Mouse (Mus musculus): ENCODE measurements at regions not wholly inside any gene's neighbourhood (a gene's known extent, or its start where the extent isn't known, plus 50 kb on each side); places are given as distances from the start of the nearest gene placed in this dataset.

DNA sequence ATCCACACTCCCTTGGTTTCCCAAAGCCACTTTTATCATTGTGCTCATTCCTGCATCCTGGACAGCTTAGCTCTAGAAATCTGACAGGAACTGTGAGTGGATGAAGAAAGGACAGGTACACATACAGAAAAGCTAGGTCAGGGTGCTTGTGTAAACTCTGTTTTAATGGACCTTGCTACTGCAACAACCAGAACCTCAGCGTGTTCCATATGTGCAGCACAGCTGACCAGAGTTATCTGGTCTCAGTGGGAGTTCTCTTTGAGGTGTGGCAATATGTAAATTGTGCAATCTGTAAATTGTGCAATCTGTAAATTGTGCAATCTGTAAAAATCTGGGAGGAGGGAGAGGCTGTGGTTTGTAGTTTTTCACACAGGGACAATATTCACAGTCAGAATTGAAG, 282.4 kb upstream of the Ptprd start:
- WGBS, result 88% methylated on average over 1 of the region's 1 CpGs
- no peak for ATAC-seq (replicated peaks)
- no peak overlapping the region for H3K27ac ChIP-seq (replicated peaks)
- no peak overlapping the region for H3K9ac ChIP-seq (replicated peaks)
- no peaks in the 10 kb centered on the region for H3K36me3 ChIP-seq
- H3K4me3 ChIP-seq, result no peak overlapping the region
- H3K4me1 ChIP-seq, result no peaks in the 10 kb centered on the region
- H3K27me3 ChIP-seq, result no peaks in the 10 kb centered on the region
- no peaks in the 10 kb centered on the region for H3K9me3 ChIP-seq
- H3K4me2 ChIP-seq (replicated peaks), result no peak overlapping the region

DNA sequence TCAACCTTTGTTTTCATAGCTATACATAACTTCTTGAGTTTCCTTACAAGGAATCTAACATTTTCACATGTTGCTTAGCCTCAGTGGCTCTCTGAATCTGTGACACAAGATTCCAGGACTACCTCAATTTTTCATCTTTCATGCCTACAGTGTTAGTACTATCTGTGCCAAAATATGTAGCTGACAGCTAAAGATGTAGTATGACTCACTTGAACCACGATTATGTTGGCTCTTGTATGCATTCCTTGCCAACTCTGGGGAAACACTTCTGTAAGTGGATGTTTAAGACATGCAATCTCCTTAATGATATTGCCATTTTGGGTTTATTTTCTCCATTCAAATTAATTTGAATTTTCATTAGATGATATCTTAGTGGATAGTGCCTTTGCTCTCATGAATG, 254.8 kb upstream of the Ptprd start:
- H3K4me3 ChIP-seq, result no peak overlapping the region
- no peak overlapping the region for H3K27ac ChIP-seq (replicated peaks)
- no peaks in the 10 kb centered on the region for H3K27me3 ChIP-seq
- ATAC-seq (replicated peaks), result no peak
- WGBS, result 58% methylated on average over 1 of the region's 1 CpGs
- no peaks in the 10 kb centered on the region for H3K9me3 ChIP-seq
- no peak overlapping the region for H3K9ac ChIP-seq (replicated peaks)
- no peaks in the 10 kb centered on the region for H3K36me3 ChIP-seq
- no peak overlapping the region for H3K4me2 ChIP-seq (replicated peaks)
- H3K4me1 ChIP-seq, result no peaks in the 10 kb centered on the region

DNA sequence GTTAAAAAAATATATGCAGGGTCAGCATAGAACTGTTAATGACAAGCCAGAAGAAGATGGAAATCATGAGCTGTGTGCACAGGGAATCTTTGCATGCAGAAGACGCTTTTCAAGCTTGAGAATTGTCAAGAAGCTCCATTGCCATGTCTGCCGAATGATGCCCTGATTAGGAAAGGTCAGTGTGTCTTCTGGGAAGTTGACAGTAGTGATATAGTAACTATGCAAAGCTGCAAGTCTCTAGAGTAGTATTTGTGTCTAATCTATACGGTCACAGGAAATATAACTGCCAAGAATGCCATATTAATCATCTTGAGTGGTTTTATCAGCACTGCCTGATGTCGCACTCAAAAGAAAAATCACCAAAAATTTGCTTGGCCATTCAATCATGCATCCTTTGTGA, 244.5 kb upstream of the Ptprd start:
- Histone ChIP-seq H3K4me3 (no peak overlapping the region), H3K9me3 (no peaks in the 10 kb centered on the region), H3K36me3 (no peaks in the 10 kb centered on the region), H3K27me3 (no peaks in the 10 kb centered on the region), H3K4me1 (no peaks in the 10 kb centered on the region), H3K9ac (replicated peaks) (no peak overlapping the region), H3K27ac (replicated peaks) (no peak overlapping the region), H3K4me2 (replicated peaks) (no peak overlapping the region)
- ATAC-seq (replicated peaks), result no peak
- 86% methylated on average over 4 of the region's 4 CpGs for WGBS

DNA sequence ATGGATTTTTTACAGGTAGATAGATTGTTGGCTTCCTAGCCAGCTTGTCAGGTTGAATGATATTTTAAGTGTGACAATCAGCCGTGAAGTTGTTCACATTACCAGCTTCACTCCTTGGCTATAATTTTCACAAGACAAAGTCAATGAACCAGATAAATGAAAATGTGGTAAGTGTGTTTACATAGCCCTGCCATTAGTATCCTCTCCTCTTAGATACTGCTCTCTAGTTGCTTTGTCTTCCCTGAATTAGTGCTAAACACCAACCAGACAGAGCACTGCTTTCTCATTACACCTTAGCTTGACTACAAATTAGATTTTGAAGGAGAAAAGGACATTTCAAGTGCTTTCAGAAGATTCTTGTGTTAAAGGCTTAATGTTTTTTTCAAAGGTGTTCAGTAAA, 205.4 kb upstream of the Ptprd start:
- Histone ChIP-seq H3K27ac (replicated peaks) (no peak overlapping the region), H3K9me3 (no peaks in the 10 kb centered on the region), H3K4me1 (peaks cover 6% of the 10 kb centered on the region; the same call in 1 of the 2 replicates), H3K36me3 (no peaks in the 10 kb centered on the region), H3K4me3 (no peak overlapping the region), H3K9ac (replicated peaks) (no peak overlapping the region), H3K4me2 (replicated peaks) (no peak overlapping the region), H3K27me3 (no peaks in the 10 kb centered on the region)
- ATAC-seq (replicated peaks), result no peak
- 49% methylated on average over 1 of the region's 1 CpGs for WGBS

DNA sequence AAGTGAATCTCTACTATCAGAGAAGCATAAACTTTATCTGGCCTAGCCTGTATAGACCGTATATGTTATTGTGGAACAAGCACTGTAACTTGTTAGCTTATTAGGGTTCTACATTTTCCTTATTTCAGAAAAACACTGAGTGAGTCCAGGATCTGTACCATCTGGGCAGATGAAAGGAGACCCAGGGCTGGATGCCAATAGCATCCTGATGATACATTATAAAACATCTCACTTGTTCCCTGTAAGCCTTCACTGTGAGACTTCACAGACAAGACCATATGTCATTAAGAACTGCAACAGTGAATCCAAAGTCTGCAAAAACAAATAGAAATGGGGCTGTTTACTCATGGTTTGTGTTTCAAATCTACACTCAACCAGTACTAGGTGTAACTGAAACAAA, 177.6 kb upstream of the Ptprd start:
- WGBS, result 80% methylated on average over 1 of the region's 1 CpGs
- Histone ChIP-seq H3K4me1 (no peaks in the 10 kb centered on the region), H3K36me3 (no peaks in the 10 kb centered on the region), H3K4me3 (no peak overlapping the region), H3K9ac (replicated peaks) (no peak overlapping the region), H3K4me2 (replicated peaks) (no peak overlapping the region), H3K9me3 (no peaks in the 10 kb centered on the region), H3K27ac (replicated peaks) (no peak overlapping the region), H3K27me3 (no peaks in the 10 kb centered on the region)
- 0 out of 2 replicates have a peak, but pooled peaks have one; percentile 32 for ATAC-seq (replicated peaks)

DNA sequence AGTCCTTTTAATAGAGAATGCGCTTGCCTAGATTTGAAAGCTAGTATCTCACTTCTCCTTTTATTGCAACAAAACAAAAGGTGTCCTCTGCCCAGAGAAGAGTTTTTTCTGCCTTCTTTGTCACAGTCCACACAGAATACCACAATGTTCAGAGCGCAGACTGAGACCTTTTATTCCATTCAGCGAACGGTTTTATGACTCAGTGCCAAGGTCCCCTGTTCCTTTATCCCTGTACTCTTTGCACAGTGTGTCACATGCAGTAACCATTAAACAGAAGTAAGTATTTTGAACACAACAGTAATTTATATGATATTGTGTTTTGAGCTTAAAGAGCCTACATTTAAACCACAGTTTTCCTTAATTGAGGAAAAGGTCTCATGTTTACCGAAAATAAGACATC, 143.4 kb upstream of the Ptprd start:
- WGBS, result 52% methylated on average over 5 of the region's 5 CpGs
- no peak overlapping the region for H3K27ac ChIP-seq (replicated peaks)

DNA sequence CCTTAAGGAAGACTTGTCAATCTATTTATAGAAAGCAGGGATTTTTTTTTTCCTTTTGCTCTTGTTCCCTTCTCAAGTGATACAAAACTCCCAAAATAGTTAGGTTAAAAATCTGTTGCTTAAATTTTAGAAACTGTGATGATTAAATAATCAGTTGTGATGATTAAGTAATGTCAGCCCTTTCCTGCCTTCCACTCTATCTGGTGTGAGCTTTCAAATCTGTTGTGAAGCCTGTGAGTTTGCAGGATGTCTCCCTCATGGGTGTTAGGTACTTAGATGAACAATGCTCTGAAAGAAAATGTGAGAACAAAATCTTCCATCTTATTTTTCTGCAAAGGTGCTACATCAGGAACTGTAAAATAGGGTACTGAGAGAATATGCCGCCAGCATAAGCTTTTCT, 124.0 kb upstream of the Ptprd start:
- H3K27ac ChIP-seq (replicated peaks), result no peak overlapping the region
- no peaks in the 10 kb centered on the region for H3K27me3 ChIP-seq
- H3K4me1 ChIP-seq, result no peaks in the 10 kb centered on the region
- no peaks in the 10 kb centered on the region for H3K36me3 ChIP-seq
- no peak overlapping the region for H3K9ac ChIP-seq (replicated peaks)
- ATAC-seq (replicated peaks), result no peak
- WGBS, result 75% methylated on average over 1 of the region's 1 CpGs
- H3K4me2 ChIP-seq (replicated peaks), result no peak overlapping the region
- H3K9me3 ChIP-seq, result no peaks in the 10 kb centered on the region
- H3K4me3 ChIP-seq, result no peak overlapping the region

More for the DNA sequence above, 143.4 kb upstream of the Ptprd start:
- Histone ChIP-seq H3K36me3 (no peaks in the 10 kb centered on the region), H3K9me3 (no peaks in the 10 kb centered on the region), H3K9ac (replicated peaks) (no peak overlapping the region), H3K4me3 (no peak overlapping the region), H3K27me3 (no peaks in the 10 kb centered on the region), H3K4me1 (no peaks in the 10 kb centered on the region), H3K4me2 (replicated peaks) (no peak overlapping the region)
- ATAC-seq (replicated peaks), result no peak

DNA sequence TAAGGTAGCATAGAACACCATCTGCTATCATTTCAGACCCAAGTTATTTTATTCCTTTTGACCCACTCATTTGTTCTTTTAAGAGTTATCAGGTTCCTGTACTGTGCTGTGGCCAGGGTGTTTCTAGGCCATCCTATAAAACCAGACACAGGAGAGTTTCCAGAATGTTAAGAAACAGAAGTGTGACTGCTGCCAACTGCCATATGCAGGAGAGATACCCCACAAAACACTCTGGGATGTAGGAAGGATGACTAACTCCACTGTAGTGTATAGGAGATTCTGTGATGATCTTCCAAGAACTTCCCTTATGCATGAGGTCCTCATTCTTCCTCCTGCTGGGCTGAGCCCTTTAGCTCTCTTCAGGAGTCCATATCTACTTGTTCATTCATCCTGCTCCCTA, 76.7 kb upstream of the Ptprd start:
- H3K4me2 ChIP-seq (replicated peaks), result no peak overlapping the region
- no peak overlapping the region for H3K4me3 ChIP-seq
- no peak overlapping the region for H3K9ac ChIP-seq (replicated peaks)
- no peaks in the 10 kb centered on the region for H3K36me3 ChIP-seq
- no peaks in the 10 kb centered on the region for H3K4me1 ChIP-seq
- no peaks in the 10 kb centered on the region for H3K27me3 ChIP-seq
- no peaks in the 10 kb centered on the region for H3K9me3 ChIP-seq
- ATAC-seq (replicated peaks), result no peak
- H3K27ac ChIP-seq (replicated peaks), result no peak overlapping the region
